Mouse (Mus musculus): ENCODE data around the gene Zfp983. TPM values are rescaled to one million over a fixed set of nuclear protein-coding genes. Genes with fewer than 3 reads are reported as not detected.

Gene Zfp983
- 3.3 TPM for polyA plus RNA-seq (2017; shearing (Covaris generic))

DNA sequence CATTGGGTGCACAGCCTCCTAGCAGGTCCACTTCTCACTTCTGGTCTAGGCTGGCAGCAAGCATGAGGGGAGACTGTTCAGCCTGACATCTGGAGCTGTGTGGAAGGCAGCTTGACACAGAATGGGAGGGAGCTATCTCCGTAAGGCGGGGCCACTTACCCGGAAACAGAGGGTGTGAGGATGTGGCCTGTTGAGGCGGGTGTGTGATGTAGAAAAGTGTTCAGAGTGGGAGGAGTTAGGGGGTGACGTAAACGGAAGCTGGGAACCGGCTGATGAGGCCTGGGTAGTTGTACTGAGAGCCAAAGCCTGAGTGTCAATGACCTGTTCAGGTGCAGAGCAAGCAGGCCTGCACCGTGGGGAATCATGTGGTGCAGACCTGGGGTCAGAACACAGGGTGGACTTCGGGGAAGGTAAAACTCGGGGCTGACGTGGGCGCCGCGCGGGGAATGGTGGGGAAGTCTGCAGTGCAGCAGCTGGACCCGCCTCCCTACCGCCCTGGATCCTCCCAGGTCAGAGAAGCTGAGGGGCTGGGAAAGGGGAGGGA, at the start of gene Zfp983:
Gene Zfp983 (plus strand): TSS at position 261 of the 544 bp plus-strand sequence.

DNA sequence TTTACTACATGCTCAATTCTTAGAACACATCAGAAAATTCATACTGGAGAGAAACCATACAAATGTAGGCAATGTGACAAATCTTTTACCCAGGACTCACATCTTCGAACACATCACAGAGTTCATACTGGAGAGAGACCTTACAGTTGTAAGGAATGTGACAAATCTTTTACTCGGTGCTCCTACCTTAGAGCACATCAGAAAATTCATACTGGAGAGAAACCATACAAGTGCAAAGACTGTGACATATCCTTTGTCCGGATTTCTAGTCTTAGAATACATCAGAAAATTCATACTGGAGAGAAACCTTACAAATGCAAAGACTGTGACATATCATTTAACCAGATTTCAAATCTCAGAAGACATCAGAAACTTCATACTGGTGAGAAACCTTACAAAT, 41.1 kb downstream of the Zfp983 start, which contains the start of gene Gm10226:
Gene Gm10226 (plus strand): TSS at position 301 of the 400 bp plus-strand sequence.

DNA sequence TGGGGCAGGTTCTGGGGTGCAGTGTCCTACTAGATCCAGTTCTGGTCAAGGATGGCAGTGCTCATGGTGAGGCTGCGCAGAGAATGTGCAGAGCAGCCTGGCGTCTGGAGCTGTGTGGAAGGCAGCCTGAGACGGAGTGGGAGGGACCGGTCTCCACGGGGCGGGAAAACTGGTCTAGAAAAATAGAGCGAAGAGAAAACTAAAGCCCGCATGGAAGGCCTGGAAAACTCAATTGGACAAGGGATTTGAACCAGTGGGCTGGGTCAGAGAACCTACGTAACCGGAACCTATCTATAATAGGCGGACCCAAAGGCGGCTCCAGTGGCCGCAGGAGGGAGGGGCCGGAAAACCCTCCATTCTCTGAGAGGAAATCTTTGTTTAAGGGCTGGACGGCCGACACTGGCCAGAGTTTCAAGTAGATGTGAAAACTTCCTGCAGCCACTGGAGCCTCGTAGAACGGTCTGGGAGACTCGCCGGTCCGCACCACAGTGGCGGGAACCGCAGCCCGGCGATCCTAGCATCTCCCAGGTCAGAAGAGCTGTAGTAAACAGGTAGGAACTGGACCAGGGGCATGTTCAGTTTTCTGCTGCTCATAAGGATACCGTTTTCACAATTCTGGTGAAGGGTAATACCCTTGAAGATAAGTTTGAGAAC, 57.0 kb downstream of the Zfp983 start, which contains the start of gene Zfp760:
Gene Zfp760 (plus strand): TSS at position 399 of the 654 bp plus-strand sequence.

Other genes with a start within 250 kb of the Zfp983 start
- 4.4 TPM for gene Zfp54, start 227.4 kb upstream of the Zfp983 start, polyA plus RNA-seq (2017; shearing (Covaris generic))
- 59.8 TPM for gene Zfp51, start 200.2 kb upstream of the Zfp983 start, polyA plus RNA-seq (2017; shearing (Covaris generic))
- gene Zfp53, start 161.6 kb upstream of the Zfp983 start, polyA plus RNA-seq (2017; shearing (Covaris generic)) = 61.5 TPM
- 14.9 TPM for gene Zfp52, start 115.1 kb upstream of the Zfp983 start, polyA plus RNA-seq (2017; shearing (Covaris generic))
- 1.4 TPM for gene Zfp948, start 83.6 kb upstream of the Zfp983 start, polyA plus RNA-seq (2017; shearing (Covaris generic))
- 7.4 TPM for gene Gm10226, start 41.2 kb downstream of the Zfp983 start, polyA plus RNA-seq (2017; shearing (Covaris generic))
- 2.0 TPM for gene Zfp760, start 57.1 kb downstream of the Zfp983 start, polyA plus RNA-seq (2017; shearing (Covaris generic))
- gene Zfp229, start 80.2 kb downstream of the Zfp983 start, polyA plus RNA-seq (2017; shearing (Covaris generic)) = 0.52 TPM
- 0.18 TPM for gene Zfp820, start 195.1 kb downstream of the Zfp983 start, polyA plus RNA-seq (2017; shearing (Covaris generic))

Data from effector memory CD4-positive, alpha-beta T cell, adult 7 months (primary cell).